Mouse (Mus musculus) liver, embryonic 11.5 days (tissue): ENCODE data around the gene Palm2. TPM values are rescaled to one million over a fixed set of nuclear protein-coding genes. Genes with fewer than 3 reads are reported as not detected.

Experiments
- ATAC-seq: fragments of 200-750 bp; cut with Nextera tagmentation; replicated peaks from 2 replicates; pipeline ENCODE4 v1.8.0; 2017; ENCODE audit warnings: moderate number of reproducible peaks, mild to moderate bottlenecking, moderate TSS enrichment, moderate library complexity; ENCODE audit not compliant: low FRiP score
- DNase-seq: peaks from one replicate; pipeline ENCODE4 v3.0.0-alpha.2; 2017; ENCODE audit warnings: low spot score
- H3K27ac ChIP-seq: fragments of 300-500 bp; sonication (generic); 2 replicates; pipeline ENCODE4 v1.5.1; 2014; ENCODE audit warnings: mild to moderate bottlenecking, low read depth, low read length, control low read depth
- H3K27me3 ChIP-seq: fragments of 300-500 bp; sonication (generic); replicated peaks from 2 replicates; pipeline ENCODE4 v1.6.1; 2014; ENCODE audit warnings: low read length, mixed read lengths; ENCODE audit not compliant: control insufficient read depth, insufficient read depth
- H3K36me3 ChIP-seq: fragments of 300-500 bp; sonication (generic); 2 replicates; pipeline ENCODE4 v1.6.1; 2014; ENCODE audit warnings: mild to moderate bottlenecking, low read length, moderate library complexity, mixed read lengths; ENCODE audit not compliant: control insufficient read depth, insufficient read depth
- H3K4me1 ChIP-seq: fragments of 300-500 bp; sonication (generic); replicated peaks from 2 replicates; pipeline ENCODE4 v1.6.1; 2014; ENCODE audit warnings: low read length, mixed read lengths; ENCODE audit not compliant: control insufficient read depth, insufficient read depth
- H3K4me2 ChIP-seq: fragments of 300-500 bp; sonication (generic); 2 replicates; pipeline ENCODE4 v1.6.1; 2014; ENCODE audit warnings: mild to moderate bottlenecking, control low read depth, moderate library complexity
- H3K4me3 ChIP-seq: fragments of 300-500 bp; sonication (generic); 2 replicates; pipeline ENCODE4 v1.5.1; 2014; ENCODE audit warnings: low read depth, low read length, control low read depth
- H3K9ac ChIP-seq: fragments of 300-500 bp; sonication (generic); 2 replicates; pipeline ENCODE4 v1.6.1; 2014; ENCODE audit warnings: low read depth, low read length, control low read depth
- H3K9me3 ChIP-seq: fragments of 300-500 bp; sonication (generic); 2 replicates; pipeline ENCODE4 v1.6.1; 2016; ENCODE audit warnings: low read length, inconsistent platforms, mixed read lengths; ENCODE audit not compliant: control insufficient read depth
- WGBS: fragments of 180-500 bp; shearing (Covaris S2); extraction: QIAGEN DNeasy Blood & Tissue Kit; methylation state at CpG from one replicate; pipeline ENCODE4 v1.1.7; 2014; 5-methylcytosine and 5-hydroxymethylcytosine counted together
- polyA plus RNA-seq: library from polyadenylated mRNA; unstranded; fragments of >200 nt; fragmentation: Nextera tagmentation; extraction: Ambion mirVana; gene quantifications from 2 replicates; pipeline ENCODE4 v1.2.1, GENCODE M21; 2014

The Palm2 gene
- polyA plus RNA-seq, 1 experiment from 2014 or later = 0.71 TPM

DNA sequence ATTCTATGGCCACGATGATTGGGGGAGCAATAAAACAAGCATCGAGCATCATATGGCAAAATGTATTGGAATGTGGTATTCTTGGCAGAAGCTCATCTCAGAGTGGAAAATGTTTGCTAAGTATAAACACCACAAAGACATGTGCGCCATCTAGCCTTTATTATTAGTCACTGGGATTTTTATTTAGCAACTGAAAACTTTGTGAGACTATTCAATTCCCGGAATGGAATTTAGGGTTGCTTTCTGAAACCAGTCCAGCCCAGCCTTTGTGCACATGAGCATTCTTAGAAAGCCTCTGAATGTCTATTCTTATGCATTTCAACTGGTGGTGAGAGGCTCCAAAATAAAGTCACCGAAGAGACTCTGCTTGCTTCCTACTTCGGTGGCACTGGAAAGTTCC is 55.8 kb downstream of the Palm2 start:
- Histone ChIP-seq H3K4me3 (no peak overlapping the region), H3K27ac (no peak overlapping the region), H3K4me2 (no peak overlapping the region), H3K4me1 (no peaks in the 10 kb centered on the region), H3K9ac (no peak overlapping the region), H3K27me3 (no peaks in the 10 kb centered on the region), H3K9me3 (no peaks in the 10 kb centered on the region), H3K36me3 (no peaks in the 10 kb centered on the region)
- ATAC-seq = no peak
- 85% methylated on average over 6 of the region's 6 CpGs for WGBS
- no peak for DNase-seq

DNA sequence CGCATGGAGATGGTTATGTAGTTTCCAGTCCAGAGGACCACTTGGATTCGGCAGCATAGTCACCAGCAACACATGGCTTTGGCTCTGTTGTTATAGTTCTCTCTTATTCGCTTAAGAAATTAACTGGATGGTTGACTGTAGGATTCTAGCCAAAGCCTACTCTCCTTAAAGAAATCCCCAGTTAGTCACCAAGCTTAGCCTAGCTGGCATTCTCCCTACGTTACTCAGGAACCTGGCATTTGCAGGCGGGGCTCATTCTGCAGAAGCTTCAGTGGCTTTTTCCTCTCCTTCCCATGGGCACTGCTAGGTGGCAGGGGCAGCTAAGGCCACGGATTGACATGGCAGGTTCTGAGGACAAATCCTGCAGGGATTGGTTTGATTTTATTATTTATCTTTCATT is 70.7 kb downstream of the Palm2 start:
- no peaks in the 10 kb centered on the region for H3K4me1 ChIP-seq
- H3K4me2 ChIP-seq = no peak overlapping the region
- H3K4me3 ChIP-seq = no peak overlapping the region
- 79% methylated on average over 6 of the region's 6 CpGs for WGBS
- no peaks in the 10 kb centered on the region for H3K36me3 ChIP-seq
- no peak for DNase-seq
- no peak overlapping the region for H3K27ac ChIP-seq
- no peaks in the 10 kb centered on the region for H3K27me3 ChIP-seq
- no peaks in the 10 kb centered on the region for H3K9me3 ChIP-seq
- no peak overlapping the region for H3K9ac ChIP-seq
- ATAC-seq = no peak

DNA sequence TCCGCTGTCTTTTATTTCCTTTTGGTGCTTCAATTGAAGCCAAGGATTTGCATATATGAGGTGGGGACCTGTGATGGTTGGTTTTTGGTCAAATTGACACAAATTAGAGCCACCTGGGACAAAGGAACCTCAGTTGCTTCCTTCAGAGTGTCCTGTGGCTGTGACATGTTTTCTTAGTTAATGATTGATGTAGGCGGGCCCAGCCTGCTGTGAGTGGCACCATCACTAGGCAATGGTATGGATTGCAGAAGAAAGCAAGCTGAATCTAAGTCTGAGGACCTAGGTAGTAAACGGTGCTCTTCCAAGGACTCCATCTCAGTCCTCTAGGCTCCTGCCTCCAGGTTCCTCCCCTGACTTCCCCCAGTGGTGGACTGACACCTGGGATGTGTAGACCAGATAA is 76.5 kb downstream of the Palm2 start:
- H3K27me3 ChIP-seq = no peaks in the 10 kb centered on the region
- no peak overlapping the region for H3K9ac ChIP-seq
- DNase-seq (no peak), ATAC-seq (no peak)
- H3K9me3 ChIP-seq = no peaks in the 10 kb centered on the region
- H3K4me1 ChIP-seq = no peaks in the 10 kb centered on the region
- no peaks in the 10 kb centered on the region for H3K36me3 ChIP-seq
- 62% methylated on average over 2 of the region's 3 CpGs for WGBS
- H3K4me2 ChIP-seq = no peak overlapping the region
- H3K27ac ChIP-seq = no peak overlapping the region
- no peak overlapping the region for H3K4me3 ChIP-seq

DNA sequence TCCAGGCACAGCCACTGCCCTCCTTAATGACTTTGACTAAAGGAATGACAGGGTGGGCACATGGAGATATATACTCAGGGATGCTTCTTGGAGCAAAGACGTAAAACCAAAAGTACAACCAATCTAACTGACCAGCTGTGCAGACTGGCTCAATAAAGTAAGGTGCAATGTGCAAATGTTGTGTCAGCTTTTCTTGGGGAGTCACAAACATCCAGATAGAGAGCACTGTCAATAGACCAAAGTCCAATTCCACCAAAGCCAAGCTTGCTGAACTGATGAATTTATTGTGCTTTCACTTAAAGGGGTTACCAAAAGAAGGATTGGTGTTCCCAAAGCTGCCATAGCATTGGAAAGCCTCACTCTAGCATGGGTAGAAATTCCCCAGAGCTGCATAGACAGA is 77.7 kb downstream of the Palm2 start:
- no peak for ATAC-seq

DNA sequence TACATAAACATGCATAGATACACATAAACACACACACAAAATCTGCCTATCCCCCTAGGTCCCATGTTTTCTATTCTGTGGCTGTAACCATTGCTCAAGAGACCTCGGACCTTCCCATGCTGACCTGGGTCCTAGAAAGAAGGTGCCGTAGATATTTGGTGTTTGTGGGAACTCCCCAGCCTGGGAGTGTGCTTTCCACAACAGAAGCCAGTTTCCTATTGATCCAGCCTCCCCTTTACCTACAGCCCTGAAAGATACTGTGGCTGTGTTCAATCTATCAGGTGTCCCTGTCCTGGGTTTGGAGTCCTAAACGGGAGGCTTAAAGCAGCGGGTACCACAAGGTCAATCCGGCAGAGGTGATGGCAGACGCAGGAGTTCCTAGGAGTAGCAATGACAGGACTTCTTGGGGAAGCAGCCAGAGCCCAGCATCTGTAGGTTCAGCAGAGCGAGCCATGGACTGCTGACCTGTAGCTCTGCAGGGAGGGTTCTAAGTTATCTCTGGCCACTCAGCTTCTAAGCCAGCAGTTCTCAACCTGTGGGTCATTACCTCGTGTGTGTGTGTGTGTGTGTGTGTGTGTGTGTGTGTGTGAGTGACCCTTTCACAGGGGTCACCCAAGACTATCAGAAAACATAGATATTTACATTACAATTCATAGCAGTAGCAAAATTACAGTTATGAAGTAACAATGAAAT is 79.3 kb downstream of the Palm2 start:
- 63% methylated on average over 8 of the region's 8 CpGs for WGBS
- Histone ChIP-seq H3K9ac (no peak overlapping the region), H3K4me2 (no peak overlapping the region), H3K4me1 (no peaks in the 10 kb centered on the region), H3K4me3 (no peak overlapping the region), H3K27ac (no peak overlapping the region), H3K27me3 (no peaks in the 10 kb centered on the region), H3K9me3 (no peaks in the 10 kb centered on the region), H3K36me3 (no peaks in the 10 kb centered on the region)
- ATAC-seq (no peak), DNase-seq (no peak)

More for the DNA sequence above, 77.7 kb downstream of the Palm2 start:
- H3K36me3 ChIP-seq = no peaks in the 10 kb centered on the region
- no peak overlapping the region for H3K4me3 ChIP-seq
- no peak overlapping the region for H3K9ac ChIP-seq
- H3K9me3 ChIP-seq = no peaks in the 10 kb centered on the region
- no peaks in the 10 kb centered on the region for H3K4me1 ChIP-seq
- no peaks in the 10 kb centered on the region for H3K27me3 ChIP-seq
- WGBS = 92% methylated on average over 1 of the region's 1 CpGs
- no peak for DNase-seq
- no peak overlapping the region for H3K4me2 ChIP-seq
- no peak overlapping the region for H3K27ac ChIP-seq

DNA sequence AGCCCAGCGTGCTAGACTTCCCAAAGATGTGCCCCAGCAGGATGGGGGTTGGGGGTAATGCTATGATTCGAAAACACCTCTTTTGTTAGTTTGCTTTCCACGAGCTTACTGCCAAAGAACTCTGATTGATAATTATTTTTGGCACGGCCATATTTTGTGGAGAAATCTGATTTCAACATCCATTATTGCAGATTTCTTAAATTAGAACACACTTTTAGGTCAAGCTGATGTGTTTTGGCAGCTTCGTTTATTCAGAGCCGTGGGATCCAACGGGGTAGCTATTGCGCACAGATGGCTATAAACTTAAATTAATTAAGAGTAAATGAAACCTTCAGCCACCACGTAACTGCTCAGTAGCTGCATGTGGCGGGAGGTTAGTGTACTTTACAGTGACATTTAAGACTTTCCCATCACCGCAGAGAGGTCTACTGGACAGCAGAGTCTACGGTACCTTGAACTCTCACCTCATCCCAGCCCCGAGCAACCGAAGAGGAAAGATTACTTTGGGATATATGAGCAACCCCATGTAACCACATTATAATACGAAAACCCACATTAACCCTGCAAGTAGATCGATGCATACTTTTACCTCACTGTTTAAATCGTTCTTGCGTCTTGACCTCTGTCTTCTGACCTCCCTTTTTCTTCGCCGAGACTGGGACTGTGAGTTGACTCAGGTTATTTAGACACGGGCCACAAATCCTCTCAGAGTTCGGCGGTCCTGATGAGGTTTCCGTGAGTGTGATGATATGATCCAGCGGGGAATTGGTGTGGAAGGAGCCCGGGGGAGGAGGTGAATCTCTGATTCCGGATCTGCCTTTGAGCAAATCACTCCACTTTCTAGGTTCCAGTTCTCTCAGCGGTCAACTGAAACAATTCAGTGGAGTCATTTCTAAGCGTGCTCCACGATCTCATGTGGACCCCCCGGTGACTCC is 80.2 kb downstream of the Palm2 start:
- no peak overlapping the region for H3K4me3 ChIP-seq
- no peak for DNase-seq
- 84% methylated on average over 31 of the region's 31 CpGs for WGBS

DNA sequence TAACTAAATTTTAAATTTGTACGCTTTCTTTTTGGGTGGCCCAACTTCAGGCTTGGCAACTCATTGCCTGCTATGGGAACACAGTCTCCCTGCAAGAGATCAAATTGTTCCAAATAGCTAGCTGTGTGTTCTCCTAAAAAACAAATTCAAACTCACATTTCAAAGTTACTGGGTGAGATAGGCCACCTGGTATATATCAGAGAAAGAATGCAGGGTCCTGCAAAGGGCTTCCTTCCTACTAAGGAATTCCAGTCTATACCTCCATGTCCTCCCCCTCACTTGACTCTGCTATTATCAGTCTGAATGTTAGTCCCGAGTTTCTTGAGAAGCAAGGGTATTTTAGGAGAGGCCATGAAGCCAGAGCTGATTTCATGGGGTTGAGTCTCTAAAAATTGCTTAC is 81.3 kb downstream of the Palm2 start:
- Histone ChIP-seq H3K4me2 (no peak overlapping the region), H3K27me3 (no peaks in the 10 kb centered on the region), H3K4me1 (no peaks in the 10 kb centered on the region), H3K27ac (no peak overlapping the region), H3K9ac (no peak overlapping the region), H3K4me3 (no peak overlapping the region), H3K9me3 (no peaks in the 10 kb centered on the region), H3K36me3 (no peaks in the 10 kb centered on the region)
- WGBS = 63% methylated on average over 2 of the region's 2 CpGs
- ATAC-seq (no peak), DNase-seq (no peak)

More for the DNA sequence above, 80.2 kb downstream of the Palm2 start:
- Histone ChIP-seq H3K9me3 (no peaks in the 10 kb centered on the region), H3K9ac (no peak overlapping the region), H3K4me1 (no peaks in the 10 kb centered on the region), H3K27ac (no peak overlapping the region), H3K4me2 (no peak overlapping the region), H3K36me3 (no peaks in the 10 kb centered on the region), H3K27me3 (no peaks in the 10 kb centered on the region)
- no peak for ATAC-seq

DNA sequence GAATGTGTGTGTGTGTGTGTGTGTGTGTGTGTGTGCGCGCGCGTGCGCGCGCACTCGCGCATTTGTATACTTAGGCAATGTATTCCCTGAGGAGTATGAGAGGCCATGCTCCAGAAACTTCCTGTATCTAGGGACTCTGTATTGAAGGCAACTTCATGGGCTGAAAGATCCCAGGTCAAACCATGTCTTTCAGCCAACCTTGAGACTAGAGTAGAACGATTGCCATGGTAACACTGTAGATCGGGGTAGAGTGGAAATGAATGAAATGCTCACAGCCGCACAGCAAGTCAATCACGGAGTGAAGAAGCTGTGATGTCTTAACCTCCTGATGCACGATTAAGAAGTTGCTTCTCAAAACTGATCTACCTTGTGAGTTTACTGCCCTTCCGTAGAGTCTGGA is 89.4 kb downstream of the Palm2 start:
- WGBS = 96% methylated on average over 15 of the region's 15 CpGs
- Histone ChIP-seq H3K36me3 (no peaks in the 10 kb centered on the region), H3K4me2 (no peak overlapping the region), H3K4me1 (no peaks in the 10 kb centered on the region), H3K4me3 (no peak overlapping the region), H3K9ac (no peak overlapping the region), H3K27ac (no peak overlapping the region), H3K9me3 (no peaks in the 10 kb centered on the region), H3K27me3 (no peaks in the 10 kb centered on the region)
- DNase-seq (no peak), ATAC-seq (no peak)
